Mouse (Mus musculus) heart, postnatal 36 days (tissue): ENCODE measurements around the gene Sfxn3. TPM values are rescaled to one million over a fixed set of nuclear protein-coding genes. Genes with fewer than 3 reads are reported as not detected.

Source experiments
- DNase-seq, 2 experiments: peaks; one replicate each; pipeline ENCODE4 v3.0.0; 2021 to 2022
- intact Hi-C: fragments of 180-260 bp; cut with DNase I; formaldehyde crosslinking; loops from one replicate; pipeline ENCODE4 v1.15.1; 2025
- total RNA-seq, 2 experiments: library from RNA; stranded (reverse); gene quantifications; 2 replicates each; pipeline ENCODE4 v1.2.3; 2021

Sfxn3 gene
- 10 to 100 TPM; 11.6 to 14.2 TPM for total RNA-seq

DNA sequence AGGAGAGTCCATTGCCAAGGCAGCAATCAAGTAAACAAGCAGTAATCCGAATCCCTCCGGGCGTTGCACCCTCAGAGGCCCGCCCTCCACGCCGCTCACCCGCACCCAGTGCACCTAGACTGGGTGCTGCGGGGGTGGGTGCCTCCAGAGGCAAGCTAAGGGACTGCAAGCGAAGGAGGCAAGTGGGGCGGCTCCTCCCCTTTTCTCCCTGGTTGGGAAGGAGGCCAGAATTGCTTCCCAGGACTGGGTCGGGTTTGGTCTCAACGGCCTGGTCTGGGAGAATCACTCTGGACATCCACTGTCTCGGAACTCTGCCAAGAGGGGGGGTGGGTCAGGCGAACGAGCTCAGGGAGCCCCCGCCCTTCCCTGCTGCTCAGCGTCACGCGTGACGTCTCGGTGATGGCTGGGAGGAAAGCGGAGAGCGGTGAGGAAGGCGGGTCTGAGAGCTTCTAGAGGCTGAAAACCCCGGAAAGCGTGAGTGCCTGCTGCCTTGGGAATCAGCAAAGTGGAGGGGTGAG lies at the start of gene Sfxn3:
Sfxn3 (plus strand) TSS at position 87 of the 518 bp plus-strand sequence.
- peak; percentile 94 to 96 for DNase-seq
- intact Hi-C loops, result no loop called here

DNA sequence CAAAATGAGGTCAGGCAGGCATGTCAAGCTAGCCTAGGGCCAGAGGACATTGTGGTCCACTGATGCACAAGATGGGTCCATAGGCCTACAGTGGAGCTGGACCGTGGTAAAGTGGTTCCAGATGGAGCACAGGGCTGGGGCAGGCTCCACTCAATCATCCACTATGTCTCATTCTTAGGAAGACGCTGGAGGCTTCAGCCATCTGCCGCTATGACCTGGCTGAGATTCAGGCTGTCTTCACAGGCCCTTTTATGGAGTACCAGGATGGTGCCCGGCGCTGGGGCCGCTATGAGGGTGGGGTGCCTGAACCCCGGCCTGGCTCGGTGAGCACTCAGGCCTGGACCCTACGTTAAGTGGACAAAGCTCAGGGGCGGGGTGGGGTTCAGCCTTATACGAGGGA lies 49.5 kb upstream of the Sfxn3 start:
- DNase-seq, result no peak
- intact Hi-C loops, result no loop called here

DNA sequence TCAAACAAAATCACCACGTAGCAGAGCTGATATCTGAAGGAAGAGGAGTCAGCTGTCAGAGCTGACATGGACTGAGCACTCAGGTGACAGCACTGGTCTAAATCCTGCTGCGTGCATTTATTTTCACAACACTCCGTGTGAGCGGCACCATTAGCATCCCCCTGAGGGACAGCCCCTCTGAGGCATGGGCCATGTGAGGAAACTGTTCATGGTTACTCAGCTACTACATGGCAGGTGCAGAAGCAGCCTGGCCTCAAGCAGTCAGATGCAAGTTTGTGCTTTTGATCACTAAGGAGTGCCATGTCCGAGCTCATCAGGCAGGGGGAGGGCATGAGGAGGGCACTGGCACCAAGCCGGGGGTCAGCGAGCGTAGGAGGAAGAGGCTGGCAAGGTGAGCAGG lies 47.7 kb upstream of the Sfxn3 start:
- intact Hi-C loops, result no loop called here
- no peak for DNase-seq

DNA sequence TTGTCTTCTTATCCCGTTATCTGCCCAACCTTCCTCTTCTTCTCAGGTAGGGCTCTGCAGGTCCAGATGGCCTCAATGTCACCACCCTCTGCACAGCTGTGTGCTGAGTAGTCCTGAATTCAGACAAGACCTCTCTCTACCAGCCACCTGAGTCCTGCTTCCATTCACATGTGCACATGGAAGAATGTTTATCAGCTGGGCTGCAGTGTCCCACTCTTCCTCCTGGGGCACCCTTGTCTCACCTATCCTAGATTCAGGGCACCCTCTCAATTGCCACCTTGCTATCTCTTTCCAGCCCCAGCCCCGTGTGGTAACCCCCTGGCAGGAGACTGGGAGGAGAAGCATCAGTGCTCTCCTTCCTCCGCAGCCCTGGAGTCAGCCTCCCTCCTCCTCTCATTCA lies 45.0 kb upstream of the Sfxn3 start:
- intact Hi-C loops, result no loop called here
- DNase-seq, result no peak

DNA sequence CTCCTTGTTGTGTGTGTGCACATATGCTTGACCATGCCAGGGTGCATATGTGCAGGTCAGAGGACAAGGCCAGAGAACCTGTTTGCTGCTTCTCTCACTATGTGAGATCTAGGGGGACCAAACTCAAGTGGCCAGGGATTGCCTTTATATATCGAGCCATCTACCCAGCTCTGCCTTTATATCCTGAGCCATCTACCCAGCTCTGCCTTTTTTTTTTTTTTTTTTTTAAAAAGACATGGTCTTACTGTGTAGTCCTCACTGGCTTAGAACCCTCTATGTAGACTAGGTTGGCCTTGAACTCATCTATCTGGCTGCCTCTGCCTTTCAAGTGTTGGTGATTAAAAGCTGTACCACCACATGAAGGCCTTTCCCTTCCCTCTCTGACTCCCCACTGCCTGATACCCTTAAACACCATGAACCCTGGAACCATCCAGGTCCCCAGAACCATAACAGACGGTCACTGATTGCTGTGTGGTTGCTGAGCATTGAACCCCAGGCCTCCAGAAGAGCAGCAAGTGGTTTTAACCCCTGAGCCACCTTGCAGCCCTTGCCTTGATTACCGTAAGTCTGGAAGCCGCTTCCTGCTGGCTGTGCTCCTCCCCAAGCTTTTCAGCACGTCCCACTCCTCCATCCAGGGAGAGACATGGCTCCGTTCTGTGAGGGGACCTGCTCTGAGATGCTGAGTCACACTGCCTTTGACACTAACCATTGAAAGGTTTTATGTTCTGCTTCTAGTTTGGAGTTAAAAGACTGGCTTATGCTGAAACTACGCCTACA lies 43.4 kb upstream of the Sfxn3 start:
- DNase-seq, result no peak

DNA sequence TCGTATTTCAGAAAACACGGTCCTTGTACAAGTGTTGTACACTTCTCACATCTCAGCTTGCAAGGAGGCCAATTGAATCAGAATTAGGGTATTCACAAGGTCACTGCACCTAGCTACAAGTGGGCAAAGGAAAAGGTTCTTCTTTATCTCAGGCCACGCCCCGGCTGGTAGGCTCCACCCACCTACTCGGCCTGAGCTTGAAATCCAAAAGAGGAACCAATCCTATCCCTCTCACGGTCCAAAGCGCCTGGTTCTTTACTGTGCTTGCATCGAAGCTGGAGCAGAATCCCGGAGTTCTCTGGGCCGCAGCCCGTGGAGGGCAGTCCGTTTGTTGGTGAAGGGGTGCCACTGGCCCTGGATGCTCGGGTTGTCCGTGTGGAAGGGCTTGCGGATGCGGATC lies 41.9 kb upstream of the Sfxn3 start, which contains the start of gene Twnk:
Twnk (plus strand) TSS at position 220 of the 400 bp plus-strand sequence.
- peak; percentile 47 to 60 for DNase-seq
- intact Hi-C loops, result loop anchor here (5.0 kb wide), 1 partner anchor 73 kb away; the partner anchor contains the start of gene Slf2

More for the DNA sequence above, 43.4 kb upstream of the Sfxn3 start:
- intact Hi-C loops, result no loop called here

DNA sequence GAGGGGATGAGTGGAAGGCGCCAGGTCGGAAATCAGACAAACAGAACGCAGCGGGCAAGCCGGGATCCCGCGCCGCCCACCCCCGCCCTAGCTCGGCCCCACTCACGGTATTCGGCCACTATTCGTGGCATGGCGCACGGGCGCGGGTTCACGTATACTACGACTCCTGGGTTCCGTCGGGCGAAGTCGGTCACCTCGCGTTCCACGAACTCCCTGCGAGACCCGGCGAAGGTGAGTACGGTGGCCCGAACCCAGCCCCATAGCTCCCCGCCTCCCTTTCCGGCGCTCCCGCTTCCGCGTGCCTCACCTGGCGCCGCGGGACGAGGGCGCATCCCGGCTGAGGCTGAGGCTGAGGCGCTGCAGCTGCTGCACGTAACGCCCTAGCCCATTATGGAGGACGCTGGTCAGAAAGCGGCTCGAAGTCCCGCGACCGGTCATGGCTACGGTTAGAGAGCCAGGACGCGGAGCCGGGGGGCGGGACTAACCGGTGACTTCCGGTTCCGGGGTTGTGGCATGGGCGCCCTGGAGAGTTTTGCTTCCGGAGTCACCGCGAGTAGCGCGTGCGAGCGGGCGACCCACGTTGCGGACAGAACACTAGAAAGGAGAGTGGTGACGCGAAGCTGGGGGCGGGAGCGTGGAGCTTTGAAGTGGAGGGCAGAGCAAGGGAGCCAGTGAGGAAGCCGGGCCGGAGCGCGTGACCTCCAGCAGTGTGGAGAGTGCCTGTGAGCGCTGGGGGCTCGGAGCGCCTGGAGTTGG lies 41.2 kb upstream of the Sfxn3 start, which contains the start of gene Mrpl43:
Mrpl43 (minus strand) TSS at position 486 of the 756 bp plus-strand sequence.
- intact Hi-C loops, result loop anchor here (5.0 kb wide), 1 partner anchor 74 kb away; the partner anchor contains the start of gene Slf2

DNA sequence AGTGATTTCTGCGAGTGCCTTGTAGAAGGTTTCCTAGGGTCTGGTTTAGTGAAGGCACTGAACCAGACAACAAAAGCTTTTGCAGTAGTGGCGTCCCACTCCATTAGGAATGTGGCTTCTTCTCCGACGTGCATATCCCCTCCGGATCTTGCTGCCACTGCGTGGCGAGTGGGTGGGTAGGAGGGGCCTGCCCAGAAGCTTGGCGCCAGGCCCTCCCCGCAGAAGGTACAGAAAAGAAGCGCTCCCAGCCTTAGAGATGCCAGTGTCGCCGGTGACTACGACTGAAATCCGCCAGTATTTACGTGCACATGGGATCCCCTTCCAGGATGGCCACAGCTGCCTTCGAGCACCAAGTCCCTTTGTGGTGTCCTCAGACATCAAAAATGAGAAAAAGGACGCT lies 40.3 kb upstream of the Sfxn3 start:
- intact Hi-C loops, result loop anchor here (5.0 kb wide), 1 partner anchor 75 kb away; the partner anchor contains the start of gene Slf2

More for the DNA sequence above, 41.2 kb upstream of the Sfxn3 start, which contains the start of gene Mrpl43:
- peak; percentile 97 to 99 for DNase-seq

DNA sequence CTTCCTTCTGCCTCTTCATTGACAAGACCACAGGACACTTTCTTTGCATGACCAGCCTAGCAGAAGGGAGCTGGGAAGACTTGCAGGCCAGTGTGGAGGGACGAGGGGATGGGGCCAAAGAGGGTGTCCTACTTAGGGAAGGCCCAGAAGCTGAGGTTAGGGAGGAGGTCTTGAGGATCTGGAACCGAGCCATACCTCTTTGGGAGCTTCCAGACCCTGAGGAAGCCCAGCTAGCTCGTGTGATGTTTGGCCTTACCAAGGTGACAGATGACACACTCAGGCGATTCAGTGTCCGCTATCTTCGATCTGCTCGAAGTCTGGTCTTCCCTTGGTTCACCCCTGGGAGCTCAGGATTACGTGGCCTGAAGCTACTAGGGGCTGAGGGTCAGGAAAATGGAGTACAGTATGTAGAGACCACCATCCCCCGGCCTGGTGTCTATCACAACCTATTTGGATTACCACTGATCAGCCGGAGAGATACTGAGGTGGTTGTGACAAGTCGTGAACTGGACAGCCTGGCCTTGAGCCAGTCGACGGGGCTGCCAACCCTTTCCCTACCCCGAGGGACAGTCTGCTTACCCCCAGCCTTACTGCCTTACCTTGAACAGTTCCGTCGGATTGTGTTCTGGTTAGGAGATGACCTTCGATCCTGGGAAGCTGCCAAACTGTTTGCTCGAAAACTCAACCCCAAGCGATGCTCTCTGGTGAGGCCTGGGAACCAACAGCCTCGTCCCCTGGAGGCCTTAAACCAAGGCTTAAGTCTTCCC lies 39.7 kb upstream of the Sfxn3 start:
- peak in 1 of 2 experiments; percentile 10 for DNase-seq
- intact Hi-C loops, result loop anchor here (5.0 kb wide), 1 partner anchor 75 kb away; the partner anchor contains the start of gene Slf2

More for the DNA sequence above, 40.3 kb upstream of the Sfxn3 start:
- DNase-seq, result no peak

DNA sequence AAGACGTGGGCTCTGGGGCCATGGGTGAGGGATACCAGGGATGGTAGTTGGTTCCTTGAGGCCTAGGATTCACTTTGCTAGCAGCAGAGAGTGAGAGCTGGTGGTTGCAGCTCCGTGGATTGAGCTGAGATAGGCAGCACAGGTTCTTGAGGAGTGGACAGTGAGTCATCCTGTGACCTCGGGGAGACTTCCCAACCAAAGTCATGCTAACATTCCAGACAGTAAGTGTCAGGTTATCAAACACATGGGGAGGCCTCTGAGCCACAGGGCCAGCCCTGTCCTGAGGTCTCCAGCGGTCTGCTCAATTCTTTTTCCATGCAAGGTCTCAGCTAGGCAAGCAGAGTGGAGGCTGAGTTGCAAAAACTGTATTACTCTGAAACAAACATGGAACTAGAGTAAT lies 36.7 kb upstream of the Sfxn3 start:
- intact Hi-C loops, result no loop called here
- no peak for DNase-seq

DNA sequence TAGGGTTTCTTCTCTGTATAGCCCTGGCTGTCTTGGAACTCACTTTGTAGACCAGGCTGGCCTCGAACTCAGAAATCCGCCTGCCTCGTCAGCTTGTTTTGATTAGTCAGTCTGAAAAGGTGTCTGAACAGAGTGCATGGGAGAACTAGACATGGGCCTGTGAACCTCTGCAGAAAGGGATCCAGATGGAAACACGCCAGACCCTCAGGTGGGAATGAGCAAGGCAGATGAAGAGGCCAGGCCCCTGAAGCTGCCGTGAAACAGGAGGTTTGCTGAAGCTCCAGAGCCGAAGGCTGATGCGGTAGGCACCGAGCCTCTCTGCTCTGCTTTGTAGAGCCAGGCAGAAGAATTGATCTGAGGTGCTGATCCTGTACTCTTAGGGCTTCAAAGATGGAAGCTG lies 35.1 kb upstream of the Sfxn3 start:
- peak in 1 of 2 experiments; percentile 5 for DNase-seq
- intact Hi-C loops, result loop anchor here (1.0 kb wide), 1 partner anchor 19 kb away; no protein-coding TSS in a partner anchor

DNA sequence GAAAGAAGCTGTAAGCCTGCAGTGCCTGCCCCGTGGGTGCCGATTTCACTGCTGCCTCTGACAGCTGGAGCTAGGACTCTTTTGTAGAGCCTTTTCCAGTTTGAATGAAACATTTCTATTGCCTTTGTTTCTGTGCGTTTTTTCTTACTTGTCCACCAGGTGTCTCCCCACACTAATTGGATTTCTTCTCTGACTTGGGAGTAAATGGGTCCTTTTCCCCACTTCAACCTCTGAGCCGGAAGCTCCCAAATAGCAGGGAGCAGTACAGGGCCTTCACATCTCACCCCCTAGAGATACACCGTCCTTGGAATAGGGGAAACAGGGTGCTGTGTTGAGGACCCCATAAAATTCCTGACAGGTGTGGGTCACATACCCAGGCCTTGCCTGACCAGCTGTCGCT lies 34.7 kb upstream of the Sfxn3 start:
- intact Hi-C loops, result loop anchor here (1.0 kb wide), 1 partner anchor 19 kb away; no protein-coding TSS in a partner anchor
- peak in 1 of 2 experiments; percentile 28 for DNase-seq

DNA sequence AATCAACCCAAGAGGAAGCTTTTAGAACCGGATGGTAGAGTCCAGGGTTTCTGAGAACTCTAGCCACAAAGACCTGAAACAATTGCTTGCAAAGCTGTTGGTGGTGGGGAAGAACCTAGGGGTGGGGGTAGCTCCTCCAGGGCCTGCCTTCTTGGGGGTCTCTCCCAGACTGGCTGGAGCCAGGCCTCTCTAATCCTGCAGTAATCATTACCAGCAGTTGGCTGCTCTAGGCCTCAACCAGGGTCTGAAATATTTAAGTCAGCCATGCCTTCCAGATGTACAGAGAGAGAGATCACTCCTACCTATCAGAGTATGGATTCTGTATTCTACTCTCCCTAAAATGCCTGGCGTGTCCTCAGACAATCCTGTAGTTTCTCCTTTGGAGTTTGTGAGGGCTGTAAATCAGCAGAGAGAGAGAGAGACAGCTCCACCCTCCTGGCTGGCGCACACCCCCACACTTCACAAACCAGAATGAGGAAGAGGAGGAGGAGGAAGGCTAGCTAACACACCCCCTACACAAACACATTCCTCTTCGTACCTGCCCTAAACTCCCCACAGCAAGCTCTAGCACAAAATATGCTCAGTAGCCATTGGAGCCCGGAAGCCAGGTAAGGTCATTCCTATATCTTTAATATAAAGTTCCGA lies 33.6 kb upstream of the Sfxn3 start:
- intact Hi-C loops, result no loop called here
- no peak for DNase-seq

DNA sequence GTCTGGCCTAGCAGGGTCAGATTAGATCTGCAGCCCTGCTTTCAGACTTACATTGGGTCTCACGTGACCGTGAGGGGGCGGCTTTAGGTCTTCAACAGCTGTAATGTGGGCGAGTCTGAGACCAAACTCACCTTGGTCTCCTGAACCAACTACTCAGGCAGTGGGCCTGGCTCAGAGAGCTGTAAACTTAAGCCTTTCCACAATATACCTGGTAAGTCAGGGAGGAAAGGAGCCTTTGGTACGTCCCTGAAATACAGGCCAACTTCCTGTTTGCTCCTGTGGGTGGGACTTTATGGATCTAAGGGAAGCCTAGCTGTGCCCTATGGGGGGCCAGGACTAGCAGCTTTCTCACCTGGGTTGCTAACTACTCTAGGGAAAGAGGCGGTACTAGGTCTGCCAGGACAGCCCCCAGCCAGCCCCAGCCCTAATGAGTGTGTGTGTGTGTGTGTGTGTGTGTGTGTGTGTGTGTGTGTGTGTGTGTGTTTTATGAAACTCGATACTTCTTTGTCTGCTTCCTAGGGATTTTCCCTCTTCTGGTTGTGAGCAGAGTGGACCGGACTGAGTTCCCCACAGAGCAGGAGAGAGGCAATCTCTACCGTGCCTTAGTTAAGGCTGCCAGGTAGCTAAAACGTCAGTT lies 32.9 kb upstream of the Sfxn3 start, which contains the start of gene Lzts2:
Lzts2 (plus strand) TSS at position 80 of the 637 bp plus-strand sequence.
- DNase-seq, result peak; percentile 15 to 21
- intact Hi-C loops, result no loop called here

DNA sequence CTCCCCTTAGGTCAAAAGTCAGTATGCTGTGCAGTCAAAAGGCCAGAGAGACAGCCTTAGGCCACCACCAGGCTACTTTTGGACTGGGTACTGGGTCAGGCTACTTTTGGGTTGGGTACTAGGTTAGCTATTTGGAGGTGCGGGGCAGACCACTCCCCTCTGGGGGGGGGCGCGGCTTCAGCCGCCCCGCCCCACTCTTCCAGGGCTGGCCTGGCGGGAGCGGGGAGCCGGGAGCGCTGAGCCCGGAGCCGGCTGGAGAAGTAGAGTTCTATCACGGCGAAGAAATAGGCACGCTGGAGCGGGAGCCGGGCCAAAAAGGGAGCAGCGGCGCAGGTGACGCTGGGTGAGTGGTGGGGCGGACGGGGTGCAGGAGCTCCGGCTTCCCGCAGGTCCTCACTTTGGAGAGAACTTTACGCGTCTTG lies 32.3 kb upstream of the Sfxn3 start:
- intact Hi-C loops, result loop anchor here (5.0 kb wide), 2 partner anchors 62 to 1382 kb away; partner anchors contain the start of genes Actr1a, Kazald1 and Sufu
- DNase-seq, result peak; percentile 71 to 78

DNA sequence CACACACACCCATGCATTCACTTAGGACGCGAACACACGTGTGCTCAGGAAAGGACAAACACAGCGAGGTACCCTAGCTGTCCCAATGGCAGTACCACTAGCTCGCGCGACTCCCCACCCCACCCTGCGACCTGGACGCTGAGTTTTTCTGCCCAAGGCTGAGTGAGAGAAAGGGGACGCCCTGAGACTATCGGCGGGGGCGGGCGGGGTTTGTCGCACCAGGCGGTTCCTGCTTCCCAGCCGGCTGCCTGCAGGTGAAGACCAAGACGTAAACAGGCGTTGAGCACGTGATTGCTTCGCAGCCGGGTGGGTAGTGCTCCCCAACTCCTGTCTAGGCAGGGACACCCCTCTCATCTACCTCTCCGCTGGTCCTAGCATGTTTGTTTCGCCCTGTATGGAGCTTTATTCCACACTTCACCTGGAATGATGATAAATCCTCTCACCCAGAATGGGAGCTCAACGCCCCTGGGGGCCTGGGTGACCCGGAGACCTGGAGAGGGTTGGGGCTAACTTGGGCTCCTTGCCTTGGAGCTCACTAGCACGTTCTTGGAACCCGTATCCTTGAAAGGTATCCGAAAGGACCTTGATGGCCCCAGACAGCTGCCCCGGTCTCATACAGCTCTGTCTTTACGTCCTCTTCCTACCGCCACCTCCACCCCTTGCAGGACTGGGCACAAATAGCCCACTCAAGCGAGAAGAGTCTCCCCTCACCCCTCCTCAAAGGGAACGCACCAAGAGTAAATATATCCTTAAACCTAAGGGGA lies 31.6 kb upstream of the Sfxn3 start:
- intact Hi-C loops, result loop anchor here (5.0 kb wide), 2 partner anchors 62 to 1382 kb away; partner anchors contain the start of genes Actr1a, Kazald1 and Sufu
- peak; percentile 66 to 78 for DNase-seq

DNA sequence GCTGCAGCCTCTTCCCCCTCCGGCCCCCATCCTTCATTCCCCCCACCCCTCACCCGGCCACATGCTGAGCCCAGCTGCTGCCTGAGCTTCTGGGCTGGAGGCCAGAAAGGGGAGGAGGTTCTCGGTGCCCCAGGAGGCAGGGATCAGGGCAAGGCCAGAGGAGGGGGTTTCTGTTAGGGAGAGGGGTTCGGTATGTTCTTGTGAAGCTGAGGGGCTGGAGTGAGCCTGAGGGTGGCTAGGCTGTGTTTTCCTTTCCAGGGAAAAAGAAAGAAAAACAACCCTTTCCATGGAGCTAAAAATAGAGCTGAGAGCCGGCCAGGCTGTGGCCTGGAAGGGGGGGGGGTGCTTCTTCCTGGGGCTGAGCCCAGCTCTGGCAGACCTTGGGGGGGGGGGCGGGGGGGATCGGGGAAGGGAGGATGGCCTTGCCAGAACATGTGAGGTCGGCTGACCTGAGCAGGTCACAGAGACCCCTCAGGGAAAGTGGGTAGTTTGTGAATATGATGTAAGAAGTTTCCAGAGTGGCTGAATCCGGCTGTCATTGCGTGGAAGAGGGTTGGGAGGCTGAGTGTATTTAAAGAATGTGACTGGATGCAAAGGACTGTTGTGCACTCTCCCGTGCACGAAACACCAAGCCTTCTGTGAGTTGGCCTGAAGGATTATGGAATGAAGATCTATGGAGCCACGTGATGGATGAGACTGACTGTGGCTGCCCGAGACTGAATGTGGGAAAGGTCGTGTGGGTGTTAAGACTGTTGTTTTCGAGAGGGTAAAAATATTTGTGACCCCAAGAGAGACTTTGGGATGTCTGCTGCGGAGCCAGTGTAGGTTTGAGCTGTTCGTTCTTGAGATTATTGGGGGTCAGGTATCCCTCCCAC lies 30.7 kb upstream of the Sfxn3 start:
- intact Hi-C loops, result loop anchor here (5.0 kb wide), 2 partner anchors 61 to 1381 kb away; partner anchors contain the start of genes Actr1a, Kazald1 and Sufu

More for the DNA sequence above, 30.7 kb upstream of the Sfxn3 start:
- peak; percentile 81 to 87 for DNase-seq
